Mouse (Mus musculus) ovary, postnatal 10 days (tissue): ENCODE results near the gene Tada2a.

Source experiments
- DNase-seq: peaks from one replicate; pipeline ENCODE4 v3.0.0; 2022; ENCODE audit warnings: low spot score

Gene Tada2a

GRCm38 (mm10) chr11:84128943-84129798 is at the start of gene Tada2a, which contains the start of gene Acaca:
Tada2a (minus strand) TSS chr11:84129600.
Acaca (plus strand) TSS chr11:84129672.
- DNase-seq = peak; percentile 45

GRCm38 (mm10) chr11:84178571-84178970 is 49.2 kb upstream of the Tada2a start:
- DNase-seq = no peak

- DNase-seq = no peak
Measured at GRCm38 (mm10) chr11:84172539-84173435, 43.4 kb upstream of the Tada2a start.

- no peak for DNase-seq
Measured at GRCm38 (mm10) chr11:84168701-84169288, 39.4 kb upstream of the Tada2a start.

- no peak for DNase-seq
Measured at GRCm38 (mm10) chr11:84167046-84167526, 37.7 kb upstream of the Tada2a start, which contains the start of gene Gm11437. Gm11437 (minus strand) TSS chr11:84167476.

- no peak for DNase-seq
Measured at GRCm38 (mm10) chr11:84164561-84164960, 35.2 kb upstream of the Tada2a start.

- DNase-seq = no peak
Measured at GRCm38 (mm10) chr11:84164123-84164522, 34.7 kb upstream of the Tada2a start.

- no peak for DNase-seq
Measured at GRCm38 (mm10) chr11:84156535-84157262, 27.3 kb upstream of the Tada2a start.

- DNase-seq = no peak
Measured at GRCm38 (mm10) chr11:84150884-84151283, 21.5 kb upstream of the Tada2a start.

GRCm38 (mm10) chr11:84146081-84146480 is 16.7 kb upstream of the Tada2a start:
- DNase-seq = no peak

GRCm38 (mm10) chr11:84145201-84145798 is 15.9 kb upstream of the Tada2a start:
- DNase-seq = no peak

GRCm38 (mm10) chr11:84141752-84142151 is 12.4 kb upstream of the Tada2a start:
- DNase-seq = no peak

- DNase-seq = no peak
Measured at GRCm38 (mm10) chr11:84136453-84136852, 7.1 kb upstream of the Tada2a start.

GRCm38 (mm10) chr11:84134331-84134860 is 5.0 kb upstream of the Tada2a start:
- DNase-seq = no peak

GRCm38 (mm10) chr11:84129799-84130185 is 392 bp upstream of the Tada2a start:
- no peak for DNase-seq

- no peak for DNase-seq
Measured at GRCm38 (mm10) chr11:84127977-84128376, 1.4 kb downstream of the Tada2a start.

GRCm38 (mm10) chr11:84121051-84121956 is 8.1 kb downstream of the Tada2a start:
- DNase-seq = no peak

- no peak for DNase-seq
Measured at GRCm38 (mm10) chr11:84117431-84117830, 12.0 kb downstream of the Tada2a start.

GRCm38 (mm10) chr11:84116221-84116620 is 13.2 kb downstream of the Tada2a start:
- no peak for DNase-seq

- no peak for DNase-seq
Measured at GRCm38 (mm10) chr11:84115646-84116045, 13.8 kb downstream of the Tada2a start.
